Mouse (Mus musculus) T-helper 2 cell (primary cell): Measurements from ENCODE around the gene Abhd5.
"Not testable (repeated sequence)": the region's sequence is repeated elsewhere in the genome, so short reads cannot be mapped to it uniquely, and the experiment has no call there.

Experiments used
- in situ Hi-C: fragments of 300-600 bp; cut with MboI, MseI; formaldehyde crosslinking; loops from one replicate; pipeline ENCODE4 v1.15.1; 2025; ENCODE audit warnings: high pct_unique_total_duplicates

Gene Abhd5

GRCm38 (mm10) chr9:122351303-122352024, at the start of gene Abhd5:
TSS of gene Abhd5 (plus strand) at chr9:122351608.
- in situ Hi-C loops = no loop called here

- in situ Hi-C loops = no loop called here
These were observed 46.1 kb upstream of the Abhd5 start for GRCm38 (mm10) chr9:122305302-122305701.

- in situ Hi-C loops = no loop called here
These were observed 42.1 kb upstream of the Abhd5 start for GRCm38 (mm10) chr9:122309013-122309980.

- in situ Hi-C loops = no loop called here
These were observed 40.8 kb upstream of the Abhd5 start for GRCm38 (mm10) chr9:122310613-122311049.

GRCm38 (mm10) chr9:122311051-122311760, 40.2 kb upstream of the Abhd5 start:
- in situ Hi-C loops = no loop called here

- in situ Hi-C loops = no loop called here
These were observed 39.0 kb upstream of the Abhd5 start for GRCm38 (mm10) chr9:122312296-122312990.

GRCm38 (mm10) chr9:122313128-122313527, 38.3 kb upstream of the Abhd5 start:
- in situ Hi-C loops = not testable (repeated sequence)

GRCm38 (mm10) chr9:122314386-122314785, 37.0 kb upstream of the Abhd5 start:
- in situ Hi-C loops = no loop called here

- in situ Hi-C loops = no loop called here
These were observed 36.5 kb upstream of the Abhd5 start for GRCm38 (mm10) chr9:122314942-122315341.

- in situ Hi-C loops = no loop called here
These were observed 35.9 kb upstream of the Abhd5 start for GRCm38 (mm10) chr9:122315501-122315900.

GRCm38 (mm10) chr9:122316562-122316961, 34.8 kb upstream of the Abhd5 start:
- in situ Hi-C loops = no loop called here

GRCm38 (mm10) chr9:122320626-122321025, 30.8 kb upstream of the Abhd5 start:
- in situ Hi-C loops = no loop called here

- in situ Hi-C loops = no loop called here
These were observed 29.1 kb upstream of the Abhd5 start for GRCm38 (mm10) chr9:122322356-122322755.

- in situ Hi-C loops = no loop called here
These were observed 25.4 kb upstream of the Abhd5 start for GRCm38 (mm10) chr9:122325996-122326395.

- in situ Hi-C loops = no loop called here
These were observed 23.2 kb upstream of the Abhd5 start for GRCm38 (mm10) chr9:122328199-122328598.

- in situ Hi-C loops = no loop called here
These were observed 14.7 kb upstream of the Abhd5 start for GRCm38 (mm10) chr9:122336677-122337076.

- in situ Hi-C loops = no loop called here
These were observed 13.9 kb upstream of the Abhd5 start for GRCm38 (mm10) chr9:122337510-122337931.

- in situ Hi-C loops = no loop called here
These were observed 11.4 kb upstream of the Abhd5 start for GRCm38 (mm10) chr9:122339972-122340371.

- in situ Hi-C loops = no loop called here
These were observed 8.0 kb upstream of the Abhd5 start for GRCm38 (mm10) chr9:122343399-122343798.

- in situ Hi-C loops = no loop called here
These were observed 6.8 kb upstream of the Abhd5 start for GRCm38 (mm10) chr9:122344560-122344959.

- in situ Hi-C loops = no loop called here
These were observed 6.1 kb upstream of the Abhd5 start for GRCm38 (mm10) chr9:122345291-122345690.
